ENCODE assay signal across 8 mouse cellular contexts in genomic region chr13:112529893-112530292, GRCm38 (mm10).
A peak's percentile ranks its signal among the peaks of the same experiment; 100 is the strongest.
DNase-seq lines count a peak whose midpoint lies in the region; ATAC-seq and TF ChIP-seq lines count a peak whose summit lies in the region.
"Had no signal": no experiment of that assay in that cellular context is flagged by ENCODE, and none has a peak within 500 bp of the region (broad histone marks: within the 10 kb centered on the region; RNA-seq: fewer than 3 reads in every experiment).

No protein-coding gene starts in this region.

- no peak for TF ChIP-seq POLR2A in small intestine, adult 2 months (IDR thresholded peaks at IDR 0.05; ENCODE audit: low read depth, low read length)

- intact Hi-C loops in left cerebral cortex, postnatal 14 days (cut with DNase I): no loop called here

- H3K4me1 ChIP-seq in midbrain, embryonic 13.5 days (replicated peaks): 0 out of 2 replicates have a peak, but pooled peaks cover 5% of the 10 kb centered on the region
- no peaks in the 10 kb centered on the region for H3K4me1 ChIP-seq in small intestine, adult 2 months (ENCODE audit: control insufficient read depth, insufficient read depth, insufficient read length, low read length)

- H3K36me3 ChIP-seq in midbrain, embryonic 13.5 days: no peaks in the 10 kb centered on the region
- H3K36me3 ChIP-seq in small intestine, adult 2 months (ENCODE audit: control insufficient read depth, insufficient read depth, low read length): no peaks in the 10 kb centered on the region
- H3K36me3 ChIP-seq: neural tube, embryonic 13.5 days had no signal

- no peak overlapping the region for H3K4me2 ChIP-seq in midbrain, embryonic 13.5 days (replicated peaks)
- H3K4me2 ChIP-seq: neural tube, embryonic 13.5 days had no signal

- H3K9ac ChIP-seq in midbrain, embryonic 13.5 days (replicated peaks): no peak overlapping the region
- H3K9ac ChIP-seq: neural tube, embryonic 13.5 days had no signal

- peak; percentile 92; the same call in 1 of the 2 replicates for TF ChIP-seq CTCF in small intestine, adult 2 months (IDR thresholded peaks at IDR 0.05; ENCODE audit: extremely low read depth, insufficient read length, insufficient replicate concordance, low read depth, low read length)

- 44% methylated on average over 3 of the region's 3 CpGs for WGBS in midbrain, embryonic 13.5 days
- WGBS in small intestine, adult 2 months: 10% methylated on average over 3 of the region's 3 CpGs

- no peaks in the 10 kb centered on the region for H3K27me3 ChIP-seq in midbrain, embryonic 13.5 days
- no peaks in the 10 kb centered on the region for H3K27me3 ChIP-seq in small intestine, adult 2 months (ENCODE audit: control insufficient read depth, insufficient read depth, low read length)
- H3K27me3 ChIP-seq: neural tube, embryonic 13.5 days had no signal

- DNase-seq in ZHBTc4 (ENCODE audit: low read depth, low spot score): peak; percentile 78
- DNase-seq in cerebellum, postnatal 10 days: peak; percentile 87
- DNase-seq in frontal cortex, postnatal 36 days (ENCODE audit: low spot score in 2 of 2): peak; percentile 49 to 76
- DNase-seq in left cerebral cortex, postnatal 14 days (ENCODE audit: low spot score in 2 of 2): peak; percentile 52 to 78

- ATAC-seq in inflammation-experienced regulatory T-cells, adult 6 months: peak; percentile 74
- ATAC-seq in midbrain, embryonic 13.5 days: 0 out of 2 replicates have a peak, but pooled peaks have one; percentile 30

- no peaks in the 10 kb centered on the region for H3K9me3 ChIP-seq in midbrain, embryonic 13.5 days
- H3K9me3 ChIP-seq: neural tube, embryonic 13.5 days had no signal

- H3K27ac ChIP-seq in midbrain, embryonic 13.5 days: no peak overlapping the region
- no peak overlapping the region for H3K27ac ChIP-seq in small intestine, adult 2 months (ENCODE audit: insufficient read depth, low read depth, low read length)
- H3K27ac ChIP-seq: neural tube, embryonic 13.5 days had no signal

- no peak overlapping the region for H3K4me3 ChIP-seq in midbrain, embryonic 13.5 days (replicated peaks)
- no peak overlapping the region for H3K4me3 ChIP-seq in small intestine, adult 2 months (ENCODE audit: low read depth, low read length)
- H3K4me3 ChIP-seq: neural tube, embryonic 13.5 days had no signal
